Mouse (Mus musculus): Measurements from ENCODE around the gene Ppat. TPM values are rescaled to one million over a fixed set of nuclear protein-coding genes. Genes with fewer than 3 reads are reported as not detected.
A peak's percentile ranks its signal among the peaks of the same experiment; 100 is the strongest.

Gene Ppat
- polyA plus RNA-seq, 1 experiment, result 4.0 TPM

- Histone ChIP-seq H3K9me3 (no peaks in the 10 kb centered on the region), H3K4me1 (peaks cover 75% of the 10 kb centered on the region), H3K36me3 (replicated peaks; ENCODE audit: low read length) (peaks cover 17% of the 10 kb centered on the region), H3K4me3 (replicated peaks) (peak overlapping the region; percentile 100), H3K27me3 (replicated peaks) (no peaks in the 10 kb centered on the region)
- TF ChIP-seq FLI1 (IDR thresholded peaks at IDR 0.05; ENCODE audit: low read length) (no peak), GATA1 (IDR thresholded peaks at IDR 0.05; ENCODE audit: borderline replicate concordance, low read length) (no peak)
Measured at GRCm38 (mm10) chr5:76950343-76951105, 854 bp downstream of the Ppat start.

GRCm38 (mm10) chr5:76947758-76948157 is 3.6 kb downstream of the Ppat start:
- no peaks in the 10 kb centered on the region for H3K9me3 ChIP-seq
- H3K4me3 ChIP-seq (replicated peaks), result peak overlapping the region; percentile 74
- H3K27me3 ChIP-seq (replicated peaks), result no peaks in the 10 kb centered on the region
- TF ChIP-seq FLI1 (IDR thresholded peaks at IDR 0.05; ENCODE audit: low read length), result no peak
- no peak for TF ChIP-seq GATA1 (IDR thresholded peaks at IDR 0.05; ENCODE audit: borderline replicate concordance, low read length)
- peaks cover 8% of the 10 kb centered on the region for H3K36me3 ChIP-seq (replicated peaks; ENCODE audit: low read length)
- H3K4me1 ChIP-seq, result peaks cover 68% of the 10 kb centered on the region

- H3K36me3 ChIP-seq (replicated peaks; ENCODE audit: low read length), result peaks cover 12% of the 10 kb centered on the region
- H3K4me3 ChIP-seq (replicated peaks), result peak overlapping the region; percentile 47
- no peaks in the 10 kb centered on the region for H3K27me3 ChIP-seq (replicated peaks)
- TF ChIP-seq GATA1 (IDR thresholded peaks at IDR 0.05; ENCODE audit: borderline replicate concordance, low read length), result no peak
- TF ChIP-seq FLI1 (IDR thresholded peaks at IDR 0.05; ENCODE audit: low read length), result no peak
- peaks cover 65% of the 10 kb centered on the region for H3K4me1 ChIP-seq
- no peaks in the 10 kb centered on the region for H3K9me3 ChIP-seq
Measured at GRCm38 (mm10) chr5:76947142-76947541, 4.2 kb downstream of the Ppat start.

GRCm38 (mm10) chr5:76945678-76946033 is 5.7 kb downstream of the Ppat start:
- no peak for TF ChIP-seq GATA1 (IDR thresholded peaks at IDR 0.05; ENCODE audit: borderline replicate concordance, low read length)
- no peak for TF ChIP-seq FLI1 (IDR thresholded peaks at IDR 0.05; ENCODE audit: low read length)
- peaks cover 14% of the 10 kb centered on the region for H3K36me3 ChIP-seq (replicated peaks; ENCODE audit: low read length)
- H3K4me3 ChIP-seq (replicated peaks), result no peak overlapping the region
- H3K4me1 ChIP-seq, result peaks cover 64% of the 10 kb centered on the region
- no peaks in the 10 kb centered on the region for H3K9me3 ChIP-seq
- H3K27me3 ChIP-seq (replicated peaks), result no peaks in the 10 kb centered on the region

- TF ChIP-seq FLI1 (IDR thresholded peaks at IDR 0.05; ENCODE audit: low read length) (no peak), GATA1 (IDR thresholded peaks at IDR 0.05; ENCODE audit: borderline replicate concordance, low read length) (no peak)
- H3K9me3 ChIP-seq, result no peaks in the 10 kb centered on the region
- peaks cover 64% of the 10 kb centered on the region for H3K4me1 ChIP-seq
- H3K4me3 ChIP-seq (replicated peaks), result no peak overlapping the region
- H3K27me3 ChIP-seq (replicated peaks), result no peaks in the 10 kb centered on the region
- peaks cover 19% of the 10 kb centered on the region for H3K36me3 ChIP-seq (replicated peaks; ENCODE audit: low read length)
Measured at GRCm38 (mm10) chr5:76944965-76945677, 6.3 kb downstream of the Ppat start.

GRCm38 (mm10) chr5:76942505-76942904 is 8.9 kb downstream of the Ppat start:
- H3K27me3 ChIP-seq (replicated peaks), result no peaks in the 10 kb centered on the region
- H3K4me3 ChIP-seq (replicated peaks), result no peak overlapping the region
- peaks cover 26% of the 10 kb centered on the region for H3K36me3 ChIP-seq (replicated peaks; ENCODE audit: low read length)
- H3K9me3 ChIP-seq, result no peaks in the 10 kb centered on the region
- no peak for TF ChIP-seq FLI1 (IDR thresholded peaks at IDR 0.05; ENCODE audit: low read length)
- no peak for TF ChIP-seq GATA1 (IDR thresholded peaks at IDR 0.05; ENCODE audit: borderline replicate concordance, low read length)
- H3K4me1 ChIP-seq, result peaks cover 49% of the 10 kb centered on the region

GRCm38 (mm10) chr5:76941975-76942374 is 9.4 kb downstream of the Ppat start:
- peaks cover 44% of the 10 kb centered on the region for H3K4me1 ChIP-seq
- H3K36me3 ChIP-seq (replicated peaks; ENCODE audit: low read length), result peaks cover 26% of the 10 kb centered on the region
- no peaks in the 10 kb centered on the region for H3K27me3 ChIP-seq (replicated peaks)
- TF ChIP-seq GATA1 (IDR thresholded peaks at IDR 0.05; ENCODE audit: borderline replicate concordance, low read length) (no peak), FLI1 (IDR thresholded peaks at IDR 0.05; ENCODE audit: low read length) (no peak)
- no peak overlapping the region for H3K4me3 ChIP-seq (replicated peaks)
- no peaks in the 10 kb centered on the region for H3K9me3 ChIP-seq

GRCm38 (mm10) chr5:76939717-76940116 is 11.7 kb downstream of the Ppat start:
- Histone ChIP-seq H3K4me1 (peaks cover 23% of the 10 kb centered on the region; the same call in 1 of the 2 replicates), H3K4me3 (replicated peaks) (no peak overlapping the region), H3K9me3 (no peaks in the 10 kb centered on the region), H3K36me3 (replicated peaks; ENCODE audit: low read length) (peaks cover 26% of the 10 kb centered on the region), H3K27me3 (replicated peaks) (no peaks in the 10 kb centered on the region)
- TF ChIP-seq FLI1 (IDR thresholded peaks at IDR 0.05; ENCODE audit: low read length) (no peak), GATA1 (IDR thresholded peaks at IDR 0.05; ENCODE audit: borderline replicate concordance, low read length) (no peak)

- H3K27me3 ChIP-seq (replicated peaks), result no peaks in the 10 kb centered on the region
- H3K36me3 ChIP-seq (replicated peaks; ENCODE audit: low read length), result peaks cover 42% of the 10 kb centered on the region
- H3K4me3 ChIP-seq (replicated peaks), result peak overlapping the region; percentile 76
- H3K4me1 ChIP-seq, result peaks cover 34% of the 10 kb centered on the region
- no peak for TF ChIP-seq GATA1 (IDR thresholded peaks at IDR 0.05; ENCODE audit: borderline replicate concordance, low read length)
- no peak for TF ChIP-seq FLI1 (IDR thresholded peaks at IDR 0.05; ENCODE audit: low read length)
- H3K9me3 ChIP-seq, result no peaks in the 10 kb centered on the region
Measured at GRCm38 (mm10) chr5:76929180-76929877, 22.0 kb downstream of the Ppat start.

Data from megakaryocyte, embryonic 14.5 days (primary cell).